Mouse (Mus musculus): ENCODE measurements around the gene Cdh20.
A peak's percentile ranks its signal among the peaks of the same experiment; 100 is the strongest.

The Cdh20 gene

DNA sequence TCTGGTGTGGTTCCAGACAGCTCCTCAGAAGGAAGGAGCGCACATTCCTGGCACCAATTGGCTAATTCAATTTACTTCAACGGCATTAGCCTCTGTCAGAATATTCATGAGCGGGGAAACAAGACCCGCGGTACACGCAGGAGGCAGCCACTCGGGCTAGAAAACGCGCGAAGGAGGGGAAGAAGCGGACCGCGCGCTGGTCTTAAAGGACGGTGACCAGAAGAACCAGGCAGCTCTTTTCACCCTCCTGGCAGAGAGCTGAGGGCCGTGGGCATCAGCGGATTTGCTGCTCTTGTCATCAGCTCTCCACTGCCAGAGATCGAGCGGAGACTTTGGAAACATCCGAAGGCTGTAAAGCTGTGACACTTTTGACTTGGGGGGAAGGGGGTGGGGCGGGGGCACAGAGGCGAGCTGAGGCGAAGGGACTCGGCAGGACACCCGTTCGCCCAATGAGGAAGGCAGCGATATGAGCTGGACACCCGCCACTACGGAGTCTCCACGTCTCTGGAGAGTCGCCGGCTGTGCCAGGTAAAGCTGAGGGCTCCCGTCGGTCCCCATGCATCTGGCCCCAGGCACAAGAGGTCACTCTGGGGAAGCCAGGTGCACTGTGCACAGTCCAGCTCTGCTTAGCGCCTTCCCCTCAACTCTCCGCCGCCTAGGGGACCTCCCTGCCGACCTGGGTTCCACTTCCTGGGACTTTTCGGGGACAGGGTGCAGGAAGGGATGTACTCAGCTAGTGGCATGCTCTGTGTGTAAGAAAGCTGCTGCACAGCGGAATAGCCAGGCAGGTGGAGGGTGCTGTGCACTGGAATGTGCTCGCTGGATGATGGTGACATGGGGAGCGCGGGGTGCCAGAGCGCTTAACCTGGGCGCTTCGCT is at the start of gene Cdh20:
Gene Cdh20 (plus strand): TSS at position 159 of the 879 bp plus-strand sequence.
- DNase-seq (ENCODE audit: low spot score): peak; percentile 73

DNA sequence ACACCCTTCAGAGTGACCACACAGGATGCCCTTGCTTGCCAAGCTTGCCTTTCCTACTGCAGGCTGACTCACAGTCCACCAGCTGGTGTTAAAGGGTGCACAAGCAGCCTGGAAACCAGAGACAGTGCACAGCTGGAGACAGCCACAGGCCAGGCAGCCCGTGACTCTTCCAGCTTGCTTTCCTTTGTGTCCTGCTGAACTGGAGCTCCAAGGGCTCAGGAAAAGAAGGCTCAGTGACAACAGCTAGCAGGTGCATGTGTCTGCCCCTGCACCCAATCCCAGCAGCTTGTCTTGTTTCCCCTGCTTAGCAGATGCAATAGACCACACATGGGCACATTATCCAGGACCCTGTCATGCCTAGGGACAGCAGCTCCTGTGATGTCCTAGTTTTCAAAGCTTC is 21.5 kb upstream of the Cdh20 start:
- peak; percentile 82 for DNase-seq (ENCODE audit: low spot score)

DNA sequence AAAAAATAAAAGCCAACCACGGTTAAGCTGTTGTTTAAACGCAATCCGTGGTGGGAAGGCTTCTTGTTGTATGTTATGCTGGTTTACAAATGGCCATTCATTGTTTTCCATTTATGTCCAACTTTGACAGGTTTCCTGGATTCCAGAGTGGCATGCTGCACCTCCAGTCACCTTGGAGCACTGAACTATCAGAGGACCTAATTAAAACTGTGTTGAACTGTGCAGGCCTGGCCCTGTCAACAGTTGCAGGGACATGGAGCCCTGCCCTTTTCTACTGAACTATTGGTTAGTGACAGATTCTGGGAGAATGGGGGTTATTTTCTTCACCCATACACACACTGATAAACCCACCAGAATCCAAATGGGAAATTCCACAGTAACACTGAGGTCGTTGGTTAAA is 20.9 kb upstream of the Cdh20 start:
- DNase-seq (ENCODE audit: low spot score): peak; percentile 62

DNA sequence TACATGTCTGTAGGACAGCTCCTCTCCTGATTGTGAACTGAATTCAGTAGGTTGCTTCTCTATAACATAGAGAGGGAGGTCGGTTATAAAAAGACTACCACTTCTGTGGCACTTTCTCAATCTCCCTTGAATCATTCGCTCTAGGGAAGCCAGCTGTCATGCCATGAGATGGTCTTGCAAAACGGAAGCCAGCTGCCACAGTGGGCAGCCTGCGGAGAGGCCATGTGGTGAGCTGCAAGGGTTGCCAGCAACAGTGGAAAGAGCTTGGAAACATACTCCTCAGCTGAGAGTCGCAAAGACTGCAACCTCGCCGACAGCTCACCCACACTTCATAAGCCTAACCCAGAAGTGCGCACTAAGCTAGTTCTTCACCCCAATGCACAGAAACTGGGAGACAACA is 13.8 kb upstream of the Cdh20 start:
- peak; percentile 38 for DNase-seq (ENCODE audit: low spot score)

DNA sequence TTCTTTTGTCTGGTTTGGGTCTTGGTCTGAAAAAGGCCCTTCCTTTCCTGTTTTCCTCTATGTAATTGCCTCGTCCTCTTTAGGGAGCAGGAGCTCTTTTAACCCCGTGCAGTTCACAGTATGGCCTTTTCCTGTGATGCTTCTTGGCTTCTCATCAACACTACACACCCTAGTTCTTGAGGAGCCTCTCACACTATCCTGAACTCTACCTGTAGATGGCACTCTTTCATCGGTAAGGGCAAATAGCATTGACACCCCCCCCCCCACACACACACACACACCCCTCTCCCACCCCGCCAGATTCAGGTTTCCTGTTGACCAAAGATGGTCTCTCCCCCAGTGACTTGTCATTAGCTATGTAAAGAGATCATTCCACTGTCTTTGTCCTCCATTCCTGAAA is 12.4 kb upstream of the Cdh20 start:
- no peak for DNase-seq (ENCODE audit: low spot score)

DNA sequence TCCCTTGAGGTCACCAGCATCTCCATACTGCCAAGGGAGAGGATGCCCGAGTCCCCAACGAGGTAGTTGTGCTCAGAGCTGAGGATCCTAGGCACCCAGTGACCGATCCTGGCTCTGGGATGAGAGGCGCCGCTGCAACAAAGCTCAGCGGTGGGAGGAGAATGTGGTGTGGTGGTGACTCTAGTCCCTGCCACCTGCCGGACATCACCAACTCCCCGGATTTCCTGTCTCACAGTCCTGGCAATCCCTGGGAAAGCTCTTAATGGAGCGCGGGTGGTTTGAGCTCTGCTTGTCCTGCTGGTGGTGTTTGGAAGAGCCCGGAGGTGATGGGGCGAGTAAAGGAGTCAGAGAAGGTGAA is 900 bp downstream of the Cdh20 start:
- peak; percentile 72 for DNase-seq (ENCODE audit: low spot score)

DNA sequence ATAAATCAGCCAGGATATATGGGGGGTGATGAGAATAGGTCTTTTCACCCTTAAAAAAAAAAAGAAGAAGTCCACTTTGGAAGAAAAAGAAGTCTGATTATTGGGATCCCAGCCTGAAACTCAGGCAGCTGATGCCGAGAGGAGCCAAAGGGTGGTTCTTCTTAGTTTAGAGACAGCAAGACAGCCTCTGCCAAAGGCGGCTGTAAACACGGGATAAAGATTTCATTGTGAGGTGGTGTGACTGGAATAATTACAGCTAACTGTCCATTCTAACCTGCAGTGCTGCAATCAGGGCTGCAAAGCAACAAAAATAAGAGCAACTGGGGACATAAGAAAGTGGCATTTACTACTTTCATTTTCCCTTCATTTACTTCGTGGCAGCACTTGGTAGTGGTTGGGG is 3.6 kb downstream of the Cdh20 start:
- no peak for DNase-seq (ENCODE audit: low spot score)

DNA sequence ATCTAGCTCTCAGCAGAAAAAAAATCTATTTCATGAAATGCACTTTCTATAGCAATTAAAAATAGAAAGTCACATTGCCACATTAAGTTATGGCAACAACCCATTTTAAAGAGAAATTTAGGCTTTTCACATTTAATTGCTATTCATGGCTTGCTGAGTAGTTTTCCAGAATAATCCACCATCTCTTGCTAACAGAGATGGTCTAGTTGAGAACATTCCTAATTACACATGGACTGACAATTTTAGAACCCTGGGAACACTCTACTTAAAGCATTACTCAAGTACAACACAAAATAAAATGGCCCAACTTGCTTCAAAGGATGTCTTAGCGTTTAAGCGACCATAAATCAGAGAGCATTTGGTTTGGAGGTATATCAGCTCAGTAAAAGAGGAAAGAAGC is 4.9 kb downstream of the Cdh20 start:
- DNase-seq (ENCODE audit: low spot score): no peak

DNA sequence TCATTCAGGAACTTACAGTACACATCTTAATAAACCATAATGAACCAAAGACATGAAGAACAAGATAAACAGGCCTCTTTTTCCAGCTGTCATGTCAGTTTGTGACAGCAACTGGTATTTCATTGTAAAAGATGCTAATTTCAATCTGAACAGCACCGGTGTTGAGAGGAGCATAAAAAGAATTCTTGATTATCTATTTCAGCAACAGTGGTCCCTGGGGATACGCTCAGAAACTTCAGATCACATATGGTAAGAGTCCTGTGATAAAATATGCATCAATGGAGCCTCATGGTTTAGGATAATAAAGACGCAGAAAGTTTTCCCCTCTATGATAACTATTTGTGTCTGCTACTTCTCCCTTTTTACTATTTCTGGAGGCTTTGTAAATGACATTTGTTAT is 25.2 kb downstream of the Cdh20 start:
- DNase-seq (ENCODE audit: low spot score): no peak

DNA sequence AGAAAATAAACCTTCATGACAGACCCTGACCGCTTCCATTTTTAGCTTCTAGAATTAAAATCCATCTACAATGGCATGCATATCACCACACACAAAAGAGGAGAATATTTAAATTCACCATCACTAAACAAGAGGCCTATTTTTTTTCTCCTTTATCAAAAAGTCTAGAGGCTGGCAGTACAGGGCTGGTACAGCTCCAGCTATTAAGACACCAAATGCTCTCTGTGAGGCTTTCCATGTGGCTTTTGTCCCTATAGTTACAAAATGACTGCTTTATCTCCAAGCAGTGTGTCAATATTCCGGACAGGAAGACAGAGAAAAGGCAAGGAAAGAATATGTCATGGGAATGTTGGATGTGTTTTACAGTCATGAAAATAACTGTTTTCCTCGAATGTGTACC is 27.8 kb downstream of the Cdh20 start:
- DNase-seq (ENCODE audit: low spot score): no peak

DNA sequence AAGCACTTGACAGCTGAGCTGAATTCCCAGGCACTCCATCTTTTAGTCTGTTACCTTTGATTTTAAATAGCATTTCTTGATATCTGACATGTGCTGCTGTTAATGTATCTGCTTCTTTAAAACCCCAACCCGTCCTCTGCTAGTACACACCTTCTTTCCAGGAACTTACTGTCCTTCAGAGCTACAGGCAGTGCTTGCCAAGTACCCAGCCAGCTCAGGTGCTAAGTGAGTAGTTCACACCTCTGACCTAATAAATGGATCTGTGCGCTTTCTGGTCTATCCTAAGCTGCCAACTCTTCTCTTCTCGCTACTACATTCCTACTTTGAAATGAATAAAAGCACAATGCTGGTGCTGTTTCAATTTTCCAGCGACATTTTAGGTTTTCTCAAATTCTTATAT is 28.8 kb downstream of the Cdh20 start:
- no peak for DNase-seq (ENCODE audit: low spot score)

DNA sequence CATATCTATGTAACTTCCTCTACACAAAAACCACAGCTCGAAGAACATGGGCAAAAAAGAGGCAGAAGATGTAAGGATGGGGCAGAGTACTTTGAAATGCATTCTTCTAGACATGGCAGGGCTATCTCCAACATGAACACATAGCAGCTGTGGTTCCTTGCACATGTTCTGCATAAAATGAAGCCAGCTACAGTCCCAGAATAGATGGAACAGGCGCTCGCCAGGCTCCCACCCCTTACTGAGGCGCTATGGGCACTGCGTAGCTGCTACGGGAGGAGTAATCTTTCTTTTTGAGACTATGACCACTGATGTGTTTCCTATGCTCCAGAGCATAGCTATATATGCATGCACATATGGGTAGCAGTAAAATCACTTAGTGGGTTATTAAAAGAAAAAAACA is 36.4 kb downstream of the Cdh20 start:
- DNase-seq (ENCODE audit: low spot score): no peak

DNA sequence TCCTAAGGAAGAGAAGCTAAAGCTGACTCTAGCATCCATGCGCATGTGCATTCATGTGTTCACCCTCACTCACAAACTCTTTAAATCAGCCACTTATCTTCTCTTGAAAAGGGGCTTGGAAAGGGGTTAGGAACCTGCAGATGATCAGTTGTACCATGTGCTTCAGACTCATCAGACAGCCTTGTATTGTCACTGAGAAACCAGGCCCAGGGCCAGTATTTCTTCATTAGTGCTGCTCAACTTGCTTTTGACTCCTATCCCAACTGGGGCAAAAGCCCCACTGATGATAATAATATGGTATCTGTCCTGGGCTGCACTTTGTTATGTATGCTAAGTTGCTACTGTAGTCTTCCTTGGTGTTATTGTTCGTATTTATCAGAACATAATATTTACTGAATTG is 38.9 kb downstream of the Cdh20 start:
- peak; percentile 10 for DNase-seq (ENCODE audit: low spot score)

DNA sequence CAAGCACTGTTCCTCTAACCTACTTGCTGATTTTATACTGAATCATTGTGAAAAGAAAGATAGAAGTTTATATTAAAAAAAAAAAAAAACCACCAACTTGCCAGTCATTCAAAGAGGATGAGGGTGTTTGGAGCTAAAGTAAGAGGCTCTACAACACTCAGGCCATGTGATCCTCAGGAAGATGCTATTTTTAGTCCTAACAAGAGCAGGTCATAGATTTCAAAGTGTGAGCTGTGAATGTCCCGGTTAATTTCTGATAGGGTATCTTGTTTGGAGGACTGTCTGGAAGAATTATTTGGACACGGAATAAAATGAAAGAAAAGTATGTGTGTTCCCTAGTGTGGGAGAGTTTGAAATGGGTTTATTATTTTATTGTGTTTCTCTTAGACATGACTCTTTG is 49.2 kb downstream of the Cdh20 start:
- no peak for DNase-seq (ENCODE audit: low spot score)

DNA sequence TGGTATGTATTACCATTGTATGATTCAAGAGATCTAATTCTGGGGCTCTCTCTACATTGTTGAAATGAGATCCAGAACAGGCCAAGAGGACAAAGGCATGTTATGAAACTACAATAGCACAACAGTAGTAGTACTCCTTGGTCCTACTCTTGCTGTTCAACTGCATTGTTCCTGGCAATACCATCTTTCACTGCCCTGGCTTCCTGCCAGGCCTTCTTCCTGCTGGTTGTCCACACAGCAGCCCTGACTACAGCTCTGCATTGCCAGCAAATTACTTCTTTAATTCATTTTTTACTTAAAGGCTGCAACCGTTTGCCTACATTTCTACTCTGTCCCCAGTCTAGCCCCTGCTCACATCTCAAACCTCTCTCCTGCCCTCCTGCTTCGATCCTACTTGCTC is 59.8 kb downstream of the Cdh20 start:
- no peak for DNase-seq (ENCODE audit: low spot score)

DNA sequence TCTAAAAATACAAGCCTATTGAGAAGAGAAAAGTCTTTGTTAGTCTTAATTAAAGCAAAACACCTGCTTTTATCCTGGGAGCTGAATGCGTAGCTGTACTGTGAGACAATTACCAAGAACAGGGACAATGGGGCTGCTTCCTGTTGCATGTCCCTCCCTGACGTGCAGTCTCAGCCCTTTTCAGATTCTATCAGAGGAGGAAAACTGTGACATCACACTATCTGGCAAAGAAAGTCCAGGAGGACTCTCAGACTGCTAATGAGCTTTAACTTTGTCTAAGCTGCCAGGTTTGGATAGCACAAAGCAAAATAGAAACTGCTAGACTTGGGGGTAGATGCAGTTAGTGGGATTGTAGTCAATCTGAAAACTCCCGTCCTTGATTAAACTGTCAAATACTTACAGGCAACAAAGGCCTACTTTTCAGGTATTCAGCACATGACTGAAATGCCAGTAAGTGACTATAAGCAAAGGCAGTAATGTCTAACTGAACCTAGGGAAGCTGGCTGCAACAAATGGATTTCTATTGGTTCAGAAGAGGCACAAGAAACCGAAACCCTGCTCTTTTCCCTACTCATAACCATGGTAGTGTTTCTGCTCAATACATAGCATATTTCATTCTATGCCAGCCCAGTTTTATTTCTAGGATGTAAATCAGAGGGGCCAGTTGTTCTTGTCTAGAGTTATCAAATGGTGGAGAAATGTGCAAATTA is 70.0 kb downstream of the Cdh20 start:
- DNase-seq (ENCODE audit: low spot score): peak; percentile 51

DNA sequence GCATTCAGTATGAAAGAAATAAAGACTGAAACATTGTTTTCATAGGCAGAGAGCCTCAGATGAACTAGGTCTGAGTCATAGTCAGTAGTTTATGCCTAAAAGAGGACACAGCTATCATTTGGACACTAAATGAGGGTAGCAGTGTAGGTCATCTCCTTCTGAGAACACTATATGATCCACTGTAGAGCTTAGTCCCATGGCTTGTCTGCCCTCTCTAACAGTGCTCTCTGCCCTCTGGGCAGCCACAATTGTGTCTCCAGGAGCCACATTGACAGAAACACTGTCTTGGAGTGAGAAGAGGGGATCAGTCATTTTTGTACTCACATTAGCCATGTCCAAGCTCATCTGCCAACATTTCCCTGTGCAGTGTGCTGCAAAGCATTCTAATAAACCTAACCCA is 70.7 kb downstream of the Cdh20 start:
- DNase-seq (ENCODE audit: low spot score): no peak

DNA sequence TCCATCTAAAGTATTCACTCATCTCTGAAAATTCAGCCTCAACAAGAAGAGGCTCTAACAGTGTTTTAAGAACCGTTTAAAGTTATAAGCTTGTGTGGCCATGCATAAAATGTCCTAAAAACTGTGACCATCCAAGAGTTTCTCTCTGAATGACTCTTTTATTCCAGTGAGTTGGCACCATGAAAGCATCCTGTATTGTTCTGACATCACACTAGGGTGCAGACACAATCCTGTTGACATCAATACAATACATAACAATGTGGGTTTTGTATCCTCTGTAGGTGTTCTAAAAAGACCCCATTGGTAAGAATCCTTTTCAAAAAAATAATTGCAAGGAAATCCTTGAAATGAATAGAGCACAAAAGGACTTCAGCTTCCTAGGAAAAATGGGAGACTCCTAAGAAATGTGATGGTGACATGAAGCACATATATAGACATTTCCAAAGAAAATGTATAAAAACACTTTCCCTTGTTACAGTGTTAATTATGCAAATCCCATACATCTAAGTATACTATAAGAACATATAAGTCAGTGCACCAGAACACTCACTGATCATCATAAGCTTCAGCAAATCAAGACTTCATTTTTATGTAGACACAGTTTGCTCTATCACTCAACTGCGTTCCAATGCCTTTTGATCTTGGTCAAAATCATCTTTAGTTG is 80.1 kb downstream of the Cdh20 start:
- DNase-seq (ENCODE audit: low spot score): peak; percentile 72

DNA sequence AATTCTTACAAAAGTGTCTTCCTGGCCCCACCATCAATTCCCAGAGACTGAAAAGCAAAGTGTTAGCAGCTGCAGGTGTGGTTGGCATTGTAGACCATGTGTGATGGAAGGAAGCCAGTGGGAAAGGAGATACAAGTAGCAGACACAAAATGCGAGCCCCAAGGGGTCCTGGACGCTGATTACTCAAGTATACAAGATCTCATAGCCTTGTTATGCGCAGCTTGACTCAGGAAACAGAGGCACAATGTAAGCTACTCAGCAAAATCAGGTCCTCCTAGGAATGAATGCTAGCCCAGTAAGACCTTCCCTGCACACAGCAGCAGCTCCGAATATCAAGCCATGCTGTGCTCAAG is 80.6 kb downstream of the Cdh20 start:
- peak; percentile 31 for DNase-seq (ENCODE audit: low spot score)

DNA sequence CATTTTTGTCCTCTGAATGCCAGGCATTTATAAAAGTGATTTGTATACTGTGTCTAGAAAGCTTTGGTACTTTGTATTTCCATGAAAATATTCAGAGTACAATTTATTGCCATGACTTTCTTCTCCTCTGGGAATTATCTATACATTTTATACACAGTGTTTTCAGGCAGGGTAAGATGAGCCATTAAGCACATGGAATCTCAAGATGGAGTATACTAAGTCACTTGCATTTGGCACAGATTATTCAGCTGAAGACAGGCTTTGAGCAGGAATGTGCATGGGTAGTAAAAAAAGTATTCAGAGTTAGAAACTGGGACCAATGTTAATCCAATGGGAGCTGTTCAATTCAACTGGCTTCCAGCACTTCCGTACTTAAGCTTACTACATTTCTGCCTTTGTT is 109.1 kb downstream of the Cdh20 start:
- no peak for DNase-seq (ENCODE audit: low spot score)

DNA sequence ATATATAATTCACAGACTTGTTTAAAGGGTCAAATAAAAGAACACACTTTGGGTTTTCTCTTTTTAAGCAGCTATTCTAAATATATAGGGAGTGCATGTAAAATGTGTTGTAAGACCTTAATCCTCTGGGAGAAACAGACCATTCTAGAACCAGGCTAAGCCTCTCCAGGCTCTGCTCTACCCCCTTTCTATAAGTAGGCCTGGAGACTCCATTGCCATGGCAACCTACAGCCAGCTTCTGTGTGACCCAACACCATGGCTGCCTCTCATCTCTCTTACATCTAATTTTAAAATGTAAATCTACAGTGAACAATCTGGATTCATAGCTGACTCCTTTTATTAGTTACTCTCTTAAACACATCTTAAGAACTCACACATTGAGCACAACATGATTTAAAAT is 133.5 kb downstream of the Cdh20 start:
- DNase-seq (ENCODE audit: low spot score): no peak

DNA sequence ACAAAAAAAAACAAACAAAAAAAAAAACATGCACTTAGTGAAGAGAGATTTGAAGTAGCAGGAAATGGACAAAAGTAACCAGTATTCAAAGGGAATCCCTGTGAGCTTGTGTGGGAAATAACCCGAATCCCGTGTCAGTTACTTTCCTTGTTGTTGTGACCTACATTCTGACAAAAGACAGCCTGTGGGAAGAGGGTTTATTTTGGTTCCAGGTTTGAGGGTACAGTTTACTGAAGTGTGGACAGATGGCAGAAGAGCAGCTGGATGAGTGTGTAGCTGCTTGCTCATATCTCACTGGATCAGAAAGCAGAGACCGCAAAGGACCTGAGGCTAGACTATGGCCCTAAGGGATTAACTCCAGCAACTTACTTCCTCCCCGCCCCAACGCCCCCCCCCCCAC is 135.1 kb downstream of the Cdh20 start:
- DNase-seq (ENCODE audit: low spot score): peak; percentile 34

DNA sequence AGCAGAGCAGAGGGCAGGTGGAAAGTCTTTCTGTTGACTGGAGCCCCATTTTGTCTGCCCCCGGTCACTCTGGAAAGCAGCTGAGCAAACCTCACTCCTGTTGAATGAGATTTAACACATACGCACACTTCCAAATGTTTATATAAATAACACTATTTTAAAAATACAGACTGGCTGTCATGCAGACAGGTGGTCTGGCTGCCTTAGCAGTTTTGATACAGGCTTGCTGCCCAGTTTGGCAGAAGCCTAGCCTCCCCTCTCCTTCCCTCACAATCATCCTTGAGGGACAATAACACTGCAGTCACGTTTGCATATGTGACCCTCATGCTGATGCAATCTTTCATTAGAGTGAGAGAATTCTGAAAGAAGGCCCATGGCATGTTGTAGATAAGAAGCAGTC is 144.1 kb downstream of the Cdh20 start:
- DNase-seq (ENCODE audit: low spot score): no peak

Data from retina, embryonic 14.5 days (tissue).